Mouse (Mus musculus) left cerebral cortex, adult 2 months (tissue): Measurements from ENCODE around the gene Med13. TPM values are rescaled to one million over a fixed set of nuclear protein-coding genes. Genes with fewer than 3 reads are reported as not detected.

ENCODE experiments used
- DNase-seq, 2 experiments: peaks; one replicate each; pipeline ENCODE4 v3.0.0; 2021 to 2022; ENCODE audit warnings: low spot score in 2 of 2, mixed read lengths in 1 of 2; ENCODE audit errors: extremely low spot score in 1 of 2
- H3K27ac ChIP-seq: fragments of 200-600 bp; 2 replicates; pipeline ENCODE4 v1.8.1; 2022
- H3K4me3 ChIP-seq: fragments of 200-600 bp; 2 replicates; pipeline ENCODE4 v1.8.1; 2022
- CTCF ChIP-seq: fragments of 200-600 bp; IDR thresholded peaks from 2 replicates; pipeline ENCODE4 v1.8.1; 2022; ENCODE audit warnings: antibody characterized with exemption, mild to moderate bottlenecking, moderate library complexity
- intact Hi-C: fragments of 180-260 bp; cut with DNase I; formaldehyde crosslinking; loops from one replicate; pipeline ENCODE4 v1.15.1; 2025
- total RNA-seq, 2 experiments: library from RNA; stranded (reverse); gene quantifications; 2 replicates each; pipeline ENCODE4 v1.2.3; 2021

Med13 gene
- total RNA-seq, 2 experiments from 2014 or later: 60.5 to 61.2 TPM

GRCm38 (mm10) chr11:86375086-86375485 lies 17.7 kb upstream of the Med13 start:
- H3K27ac ChIP-seq: no peak overlapping the region
- no peak for DNase-seq
- TF ChIP-seq CTCF: no peak
- no peak overlapping the region for H3K4me3 ChIP-seq
- intact Hi-C loops: no loop called here

- no peak for TF ChIP-seq CTCF
- no peak for DNase-seq
- intact Hi-C loops: no loop called here
- Histone ChIP-seq H3K27ac (no peak overlapping the region), H3K4me3 (no peak overlapping the region)
Observed at GRCm38 (mm10) chr11:86371266-86371665, 13.9 kb upstream of the Med13 start.

- no peak overlapping the region for H3K4me3 ChIP-seq
- intact Hi-C loops: loop anchor here (10.0 kb wide), 1 partner anchor 525 kb away; no protein-coding TSS in a partner anchor
- no peak for DNase-seq
- TF ChIP-seq CTCF: no peak
- no peak overlapping the region for H3K27ac ChIP-seq
Observed at GRCm38 (mm10) chr11:86369860-86370259, 12.5 kb upstream of the Med13 start.

- Histone ChIP-seq H3K4me3 (no peak overlapping the region), H3K27ac (no peak overlapping the region)
- TF ChIP-seq CTCF: no peak
- intact Hi-C loops: loop anchor here (10.0 kb wide), 1 partner anchor 524 kb away; no protein-coding TSS in a partner anchor
- DNase-seq: no peak
Observed at GRCm38 (mm10) chr11:86369003-86369402, 11.6 kb upstream of the Med13 start.

GRCm38 (mm10) chr11:86364709-86365452 lies 7.5 kb upstream of the Med13 start:
- no peak overlapping the region for H3K4me3 ChIP-seq
- TF ChIP-seq CTCF: no peak
- intact Hi-C loops: loop anchor here (10.0 kb wide), 1 partner anchor 520 kb away; no protein-coding TSS in a partner anchor
- no peak for DNase-seq
- H3K27ac ChIP-seq: no peak overlapping the region

- Histone ChIP-seq H3K27ac (peak overlapping the region; percentile 98), H3K4me3 (peak overlapping the region; percentile 91)
- intact Hi-C loops: loop anchor here (1.0 to 5.0 kb wide), 3 partner anchors 76 to 124 kb away; partner anchors contain the start of genes Ints2 and Rnft1
- peak; percentile 86 for TF ChIP-seq CTCF
- peak; percentile 98 for DNase-seq
Observed at GRCm38 (mm10) chr11:86357984-86358528, 654 bp upstream of the Med13 start.

- intact Hi-C loops: loop anchor here (5.0 kb wide), 1 partner anchor 126 kb away; the partner anchor contains the start of gene Rnft1
- no peak for DNase-seq
- no peak for TF ChIP-seq CTCF
- Histone ChIP-seq H3K4me3 (peak overlapping the region; percentile 91), H3K27ac (peak overlapping the region; percentile 28; the same call in 1 of the 2 replicates)
Observed at GRCm38 (mm10) chr11:86356007-86356853, 1.2 kb downstream of the Med13 start.

- H3K27ac ChIP-seq: no peak overlapping the region
- intact Hi-C loops: no loop called here
- H3K4me3 ChIP-seq: no peak overlapping the region
- no peak for TF ChIP-seq CTCF
- no peak for DNase-seq
Observed at GRCm38 (mm10) chr11:86353586-86353985, 3.8 kb downstream of the Med13 start.

GRCm38 (mm10) chr11:86351766-86352315 lies 5.6 kb downstream of the Med13 start:
- H3K4me3 ChIP-seq: no peak overlapping the region
- intact Hi-C loops: no loop called here
- TF ChIP-seq CTCF: no peak
- peak in 1 of 2 experiments; percentile 17 for DNase-seq
- no peak overlapping the region for H3K27ac ChIP-seq

GRCm38 (mm10) chr11:86350636-86351138 lies 6.7 kb downstream of the Med13 start:
- no peak overlapping the region for H3K4me3 ChIP-seq

GRCm38 (mm10) chr11:86349325-86349724 lies 8.1 kb downstream of the Med13 start:
- Histone ChIP-seq H3K4me3 (no peak overlapping the region), H3K27ac (no peak overlapping the region)
- no peak for DNase-seq
- TF ChIP-seq CTCF: no peak
- intact Hi-C loops: no loop called here

More at GRCm38 (mm10) chr11:86350636-86351138, 6.7 kb downstream of the Med13 start:
- no peak overlapping the region for H3K27ac ChIP-seq
- intact Hi-C loops: no loop called here
- TF ChIP-seq CTCF: no peak
- no peak for DNase-seq
